Mouse (Mus musculus): ENCODE data around the gene Hdgf.

GRCm38 (mm10) chr3:87949955-87950515 is 43.9 kb downstream of the Hdgf start:
- no peak for TF ChIP-seq USF1 (IDR thresholded peaks at IDR 0.05; ENCODE audit: low read depth)
- no peak for TF ChIP-seq POLR2A (IDR thresholded peaks at IDR 0.05; ENCODE audit: insufficient read length, low read depth)
- TF ChIP-seq E2F4 (IDR thresholded peaks at IDR 0.05; ENCODE audit: insufficient read depth), result no peak
- no peak for TF ChIP-seq CEBPB (IDR thresholded peaks at IDR 0.05; ENCODE audit: insufficient read depth, poor library complexity, severe bottlenecking)
- no peak for TF ChIP-seq SRF (IDR thresholded peaks at IDR 0.05; ENCODE audit: control insufficient read depth, insufficient read length, low read depth)
- no peak for TF ChIP-seq MAX (IDR thresholded peaks at IDR 0.05; ENCODE audit: low read depth)
